11 mouse cellular contexts compared by ENCODE assay signal in the genomic region with DNA sequence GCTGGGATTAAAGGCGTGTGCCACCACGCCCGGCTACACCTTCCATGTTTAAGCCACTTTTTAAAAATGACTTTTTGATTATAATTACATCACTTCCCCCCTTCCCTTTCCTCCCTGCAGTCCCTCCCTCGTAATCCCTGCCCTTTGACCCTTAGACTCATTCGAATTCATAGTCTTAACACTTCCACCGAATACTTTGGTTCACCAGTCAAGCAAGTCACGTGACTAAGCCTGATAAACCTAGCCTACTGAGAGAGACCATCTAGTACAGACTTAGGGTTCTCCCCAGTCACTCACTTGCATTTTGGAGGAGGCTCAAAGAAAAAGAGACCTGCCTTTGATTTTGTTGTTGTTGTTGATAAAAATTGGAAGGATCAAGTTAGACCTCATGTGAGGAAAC. TPM values are rescaled to one million over a fixed set of nuclear protein-coding genes. Genes with fewer than 3 reads are reported as not detected.
DNase-seq lines count a peak whose midpoint lies in the region; ATAC-seq and TF ChIP-seq lines count a peak whose summit lies in the region.
"Had no signal": no experiment of that assay in that cellular context is flagged by ENCODE, and none has a peak within 500 bp of the region (broad histone marks: within the 10 kb centered on the region; RNA-seq: fewer than 3 reads in every experiment).

No protein-coding gene starts in this region.

- no peaks in the 10 kb centered on the region for H3K27me3 ChIP-seq in heart, embryonic 14.5 days (ENCODE audit: control insufficient read depth, insufficient read depth, low read length)
- no peaks in the 10 kb centered on the region for H3K27me3 ChIP-seq in lung, embryonic 16.5 days (ENCODE audit: control insufficient read depth, insufficient read depth, low read depth, low read length)
- no peaks in the 10 kb centered on the region for H3K27me3 ChIP-seq in intestine, postnatal 0 days (replicated peaks; ENCODE audit: control insufficient read depth, insufficient read depth, low read length)
- H3K27me3 ChIP-seq: neural tube, embryonic 13.5 days had no signal

- no peak overlapping the region for H3K4me3 ChIP-seq in heart, embryonic 14.5 days (ENCODE audit: control insufficient read depth in 1 of 2, insufficient read depth in 1 of 2, low read depth in 1 of 2, low read length in 2 of 2)
- no peak overlapping the region for H3K4me3 ChIP-seq in lung, embryonic 16.5 days (ENCODE audit: low read length)
- no peak overlapping the region for H3K4me3 ChIP-seq in intestine, postnatal 0 days (ENCODE audit: low read depth, low read length)
- H3K4me3 ChIP-seq: neural tube, embryonic 13.5 days had no signal

- WGBS in heart, embryonic 14.5 days = 71% methylated on average over 7 of the region's 7 CpGs
- WGBS in lung, embryonic 16.5 days = 67% methylated on average over 7 of the region's 7 CpGs
- WGBS in intestine, postnatal 0 days = 54% methylated on average over 7 of the region's 7 CpGs

- ATAC-seq in heart, embryonic 14.5 days (ENCODE audit: insufficient number of reproducible peaks, insufficient read depth, low FRiP score, low read depth) = no peak
- no peak for ATAC-seq in lung, embryonic 16.5 days (ENCODE audit: low read depth)
- ATAC-seq in intestine, postnatal 0 days = peak; percentile 37; the same call in 1 of the 2 replicates

- H3K9ac ChIP-seq in heart, embryonic 14.5 days (ENCODE audit: low read length) = peak overlapping the region; percentile 54
- H3K9ac ChIP-seq in lung, embryonic 16.5 days (ENCODE audit: low read length) = no peak overlapping the region
- no peak overlapping the region for H3K9ac ChIP-seq in intestine, postnatal 0 days (ENCODE audit: low read depth, low read length)
- H3K9ac ChIP-seq: neural tube, embryonic 13.5 days had no signal

- peak; percentile 26 for DNase-seq in cerebellum, adult 9-10 months
- no peak for DNase-seq in cerebellum, postnatal 36 days
- no peak for DNase-seq in heart, postnatal 36 days
- DNase-seq in lung, postnatal 10 days = no peak
- DNase-seq in frontal cortex, postnatal 36 days (ENCODE audit: low spot score in 2 of 2) = no peak
- DNase-seq: right cerebral cortex, adult 18-20 months; thymus, postnatal 25 days had no signal

- H3K36me3 ChIP-seq in heart, embryonic 14.5 days (ENCODE audit: control insufficient read depth, insufficient read depth, low read length) = peaks cover 29% of the 10 kb centered on the region
- peaks cover 5% of the 10 kb centered on the region for H3K36me3 ChIP-seq in lung, embryonic 16.5 days (ENCODE audit: control insufficient read depth, insufficient read depth, low read length)
- peaks cover 11% of the 10 kb centered on the region; the same call in 1 of the 2 replicates for H3K36me3 ChIP-seq in intestine, postnatal 0 days (ENCODE audit: control insufficient read depth, insufficient read depth)

- no peak for TF ChIP-seq CTCF in intestine, postnatal 0 days (IDR thresholded peaks at IDR 0.05; ENCODE audit: low read depth)

- H3K27ac ChIP-seq in heart, embryonic 14.5 days (replicated peaks in 1 of 2; ENCODE audit: control insufficient read depth in 1 of 2, insufficient read depth in 1 of 2, low read depth in 2 of 2, low read length in 2 of 2) = peak overlapping the region; percentile 97 to 99
- peak overlapping the region; percentile 73 for H3K27ac ChIP-seq in lung, embryonic 16.5 days (ENCODE audit: low read length)
- no peak overlapping the region for H3K27ac ChIP-seq in intestine, postnatal 0 days (ENCODE audit: low read depth, low read length)

- H3K4me1 ChIP-seq in heart, embryonic 14.5 days (ENCODE audit: control insufficient read depth in 2 of 2, insufficient read depth in 2 of 2, low read length in 2 of 2) = peaks cover 22 to 25% of the 10 kb centered on the region in 2 experiments
- peaks cover 17% of the 10 kb centered on the region for H3K4me1 ChIP-seq in lung, embryonic 16.5 days (replicated peaks; ENCODE audit: control insufficient read depth, insufficient read depth, low read length)
- no peaks in the 10 kb centered on the region for H3K4me1 ChIP-seq in intestine, postnatal 0 days (replicated peaks; ENCODE audit: control insufficient read depth, insufficient read depth, low read length)

- H3K9me3 ChIP-seq in heart, embryonic 14.5 days (ENCODE audit: control insufficient read depth, low read length) = no peaks in the 10 kb centered on the region
- no peaks in the 10 kb centered on the region for H3K9me3 ChIP-seq in lung, embryonic 16.5 days (ENCODE audit: control insufficient read depth, low read length)
- H3K9me3 ChIP-seq in intestine, postnatal 0 days (ENCODE audit: control insufficient read depth) = no peaks in the 10 kb centered on the region
- H3K9me3 ChIP-seq: neural tube, embryonic 13.5 days had no signal

- intact Hi-C loops in heart, postnatal 36 days (cut with DNase I) = no loop called here

- H3K4me2 ChIP-seq in heart, embryonic 14.5 days (ENCODE audit: low read length) = peak overlapping the region; percentile 53
- H3K4me2 ChIP-seq in lung, embryonic 16.5 days (ENCODE audit: low read depth, low read length) = no peak overlapping the region
- no peak overlapping the region for H3K4me2 ChIP-seq in intestine, postnatal 0 days (replicated peaks; ENCODE audit: low read depth)
- H3K4me2 ChIP-seq: neural tube, embryonic 13.5 days had no signal

RNA-seq across cellular contexts. Expression of a gene that starts 12.2 kb away (rescaled TPM):
- polyA plus RNA-seq in heart, embryonic 14.5 days (2014; fragmentation: Nextera tagmentation; extraction: Ambion mirVana) = 6.8 and 6.9 TPM in 2 replicates
- 10 to 100 TPM; 23.7 to 30.5 TPM for total RNA-seq in heart, postnatal 36 days (2021)
- 30.5 and 44.0 TPM in 2 replicates for polyA plus RNA-seq in lung, embryonic 16.5 days (2015; fragmentation: Nextera tagmentation; extraction: Ambion mirVana)
- 20.3 and 25.1 TPM in 2 replicates for polyA plus RNA-seq in intestine, postnatal 0 days (2015; fragmentation: Nextera tagmentation; extraction: Ambion mirVana)
